Mouse (Mus musculus) midbrain, postnatal 0 days (tissue): ENCODE data around the gene Gm39653. TPM values are rescaled to one million over a fixed set of nuclear protein-coding genes. Genes with fewer than 3 reads are reported as not detected.
A peak's percentile ranks its signal among the peaks of the same experiment; 100 is the strongest.
"Not testable (repeated sequence)": the region's sequence is repeated elsewhere in the genome, so short reads cannot be mapped to it uniquely, and the experiment has no call there.

ENCODE experiments used
- ATAC-seq: fragments of 200-750 bp; cut with Nextera tagmentation; 2 replicates; pipeline ENCODE4 v1.8.0; 2017; ENCODE audit warnings: moderate number of reproducible peaks, mild to moderate bottlenecking, moderate TSS enrichment, moderate library complexity; ENCODE audit not compliant: low FRiP score
- DNase-seq: peaks from one replicate; pipeline ENCODE4 v3.0.0-alpha.2; 2015; ENCODE audit warnings: low spot score
- H3K27ac ChIP-seq: fragments of 300-500 bp; sonication (generic); 2 replicates; pipeline ENCODE4 v1.5.1; 2014; ENCODE audit warnings: low read depth, mild to moderate bottlenecking, low read length, mixed read lengths
- H3K27me3 ChIP-seq: fragments of 300-500 bp; sonication (generic); 2 replicates; pipeline ENCODE4 v1.6.1; 2014; ENCODE audit warnings: low read length, control low read depth, mixed read lengths; ENCODE audit not compliant: insufficient read depth
- H3K36me3 ChIP-seq: fragments of 300-500 bp; sonication (generic); 2 replicates; pipeline ENCODE4 v1.6.1; 2014; ENCODE audit warnings: low read length, control low read depth, mixed read lengths; ENCODE audit not compliant: insufficient read depth
- H3K4me1 ChIP-seq: fragments of 300-500 bp; sonication (generic); 2 replicates; pipeline ENCODE4 v1.6.1; 2014; ENCODE audit warnings: mild to moderate bottlenecking, control low read depth, antibody characterized with exemption, low read length, mixed read lengths; ENCODE audit not compliant: insufficient read depth
- H3K4me2 ChIP-seq: fragments of 300-500 bp; sonication (generic); 2 replicates; pipeline ENCODE4 v1.6.1; 2014; ENCODE audit warnings: low read depth, mild to moderate bottlenecking, low read length, mixed read lengths; ENCODE audit not compliant: poor library complexity, severe bottlenecking
- H3K4me3 ChIP-seq: fragments of 300-500 bp; sonication (generic); 2 replicates; pipeline ENCODE4 v1.5.1; 2014; ENCODE audit warnings: low read depth, mild to moderate bottlenecking, low read length, moderate library complexity
- H3K9ac ChIP-seq: fragments of 300-500 bp; sonication (generic); replicated peaks from 2 replicates; pipeline ENCODE4 v1.6.1; 2014; ENCODE audit warnings: mild to moderate bottlenecking, low read length, moderate library complexity, mixed read lengths; ENCODE audit not compliant: poor library complexity, severe bottlenecking
- H3K9me3 ChIP-seq: fragments of 300-500 bp; sonication (generic); 2 replicates; pipeline ENCODE4 v1.6.1; 2016; ENCODE audit warnings: low read length, control low read depth
- CTCF ChIP-seq: IDR thresholded peaks from 2 replicates; pipeline ENCODE4 v1.5.1; 2016; ENCODE audit warnings: antibody characterized with exemption, mild to moderate bottlenecking
- WGBS: fragments of 180-500 bp; shearing (Covaris S2); extraction: QIAGEN DNeasy Blood & Tissue Kit; methylation state at CpG from one replicate; pipeline ENCODE4 v1.1.7; 2014; 5-methylcytosine and 5-hydroxymethylcytosine counted together
- polyA plus RNA-seq: library from polyadenylated mRNA; unstranded; fragments of >200 nt; fragmentation: Nextera tagmentation; extraction: Ambion mirVana; gene quantifications from 2 replicates; pipeline ENCODE4 v1.2.1, GENCODE M21; 2015
- total RNA-seq: library from RNA; depleted of rRNA; stranded (reverse); fragments of >200 nt; gene quantifications from 2 replicates; pipeline ENCODE4 v1.2.3, GENCODE M21; 2014

Gm39653 gene
- total and polyA plus RNA-seq, 2 experiments from 2014 or later: not detected

DNA sequence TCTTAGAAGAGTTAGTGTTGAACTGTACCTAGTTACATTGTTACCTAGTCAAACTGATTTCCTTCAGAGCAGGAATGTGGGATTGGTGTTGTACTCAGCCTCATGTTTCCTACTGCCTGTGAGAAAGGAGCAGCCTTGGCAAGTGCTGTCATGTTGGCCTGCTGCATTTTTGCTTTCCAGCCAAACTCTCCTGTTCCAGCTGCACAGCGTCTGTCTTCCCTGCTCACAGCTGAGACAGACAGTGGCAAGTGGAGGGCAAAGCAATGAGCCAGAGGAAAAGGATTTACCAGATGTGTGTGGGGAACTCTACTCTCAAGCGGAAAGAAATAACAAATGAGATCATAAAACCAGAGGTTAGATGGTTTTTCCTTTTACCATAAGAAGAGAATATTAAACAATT is 12.4 kb downstream of the Gm39653 start:
- Histone ChIP-seq H3K4me3 (no peak overlapping the region), H3K9ac (no peak overlapping the region), H3K4me1 (no peaks in the 10 kb centered on the region), H3K27ac (no peak overlapping the region), H3K36me3 (no peaks in the 10 kb centered on the region), H3K27me3 (no peaks in the 10 kb centered on the region), H3K4me2 (no peak overlapping the region), H3K9me3 (no peaks in the 10 kb centered on the region)
- ATAC-seq (no peak), DNase-seq (peak; percentile 37)
- TF ChIP-seq CTCF: no peak
- WGBS: 53% methylated on average over 2 of the region's 2 CpGs

DNA sequence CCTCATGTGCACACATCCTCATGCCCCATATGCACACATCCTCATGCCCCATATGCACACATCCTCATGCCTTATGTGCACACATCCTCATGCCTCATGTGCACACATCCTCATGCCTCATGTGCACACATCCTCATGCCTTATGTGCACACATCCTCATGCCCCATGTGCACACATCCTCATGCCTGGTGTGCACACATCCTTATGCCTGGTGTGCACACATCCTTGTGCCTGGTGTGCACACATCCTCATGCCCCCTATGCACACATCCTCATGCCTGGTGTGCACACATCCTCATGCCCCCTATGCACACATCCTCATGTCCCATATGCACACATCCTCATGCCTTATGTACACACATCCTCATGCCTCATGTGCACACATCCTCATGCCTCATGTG is 14.6 kb downstream of the Gm39653 start:
- not testable (repeated sequence) for H3K4me2 ChIP-seq, H3K36me3 ChIP-seq, H3K4me1 ChIP-seq, H3K27ac ChIP-seq, ATAC-seq, DNase-seq, H3K4me3 ChIP-seq, H3K9me3 ChIP-seq, H3K9ac ChIP-seq, H3K27me3 ChIP-seq

DNA sequence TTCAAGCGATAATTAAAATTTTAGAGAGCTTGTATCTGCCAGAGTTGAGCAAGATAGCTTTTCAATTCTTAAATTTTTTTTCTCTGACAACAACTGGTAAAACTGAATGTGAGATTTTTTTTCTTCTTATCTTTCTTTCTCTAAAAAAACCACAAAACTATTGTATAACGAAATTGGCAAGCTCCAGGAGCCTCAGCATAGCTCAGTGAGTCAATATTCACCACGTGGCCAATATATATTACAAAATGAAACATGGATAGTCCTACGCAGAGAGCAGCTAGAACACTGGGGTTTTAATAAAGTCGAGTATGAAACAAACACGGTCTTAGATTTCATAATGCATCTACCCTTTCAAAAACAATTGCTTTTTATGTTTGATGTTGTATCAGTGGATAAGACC is 24.2 kb downstream of the Gm39653 start:
- H3K4me1 ChIP-seq: no peaks in the 10 kb centered on the region
- DNase-seq: no peak
- no peak overlapping the region for H3K4me3 ChIP-seq
- no peak overlapping the region for H3K4me2 ChIP-seq
- H3K9ac ChIP-seq: no peak overlapping the region
- WGBS: 79% methylated on average over 6 of the region's 6 CpGs
- no peak overlapping the region for H3K27ac ChIP-seq
- H3K36me3 ChIP-seq: no peaks in the 10 kb centered on the region
- ATAC-seq: no peak
- no peaks in the 10 kb centered on the region for H3K9me3 ChIP-seq
- H3K27me3 ChIP-seq: no peaks in the 10 kb centered on the region
- no peak for TF ChIP-seq CTCF

DNA sequence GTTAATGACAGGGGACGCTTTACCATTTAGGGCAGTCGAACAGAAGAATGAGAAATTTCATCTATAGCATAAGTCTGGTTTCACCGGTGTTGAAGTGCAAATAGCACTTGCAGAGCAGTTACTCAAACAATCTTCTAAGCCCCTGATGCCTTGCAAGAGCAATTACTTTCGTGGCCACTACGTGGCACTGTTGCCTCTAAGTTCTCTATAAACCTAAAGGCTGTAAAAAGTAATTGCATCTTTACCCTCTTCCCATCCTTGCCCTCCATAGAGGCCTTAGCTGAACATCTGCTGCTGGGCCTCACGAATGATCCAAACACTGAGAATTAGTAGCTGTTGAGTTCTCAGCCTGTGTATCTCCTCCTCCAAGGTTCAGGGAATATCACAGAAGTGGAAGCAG is 42.2 kb downstream of the Gm39653 start:
- no peak overlapping the region for H3K4me2 ChIP-seq
- H3K36me3 ChIP-seq: no peaks in the 10 kb centered on the region
- no peaks in the 10 kb centered on the region for H3K9me3 ChIP-seq
- DNase-seq (peak; percentile 85), ATAC-seq (no peak; the same call in 1 of the 2 replicates)
- H3K27me3 ChIP-seq: no peaks in the 10 kb centered on the region
- no peak overlapping the region for H3K27ac ChIP-seq
- H3K4me3 ChIP-seq: no peak overlapping the region
- no peaks in the 10 kb centered on the region for H3K4me1 ChIP-seq
- 17% methylated on average over 6 of the region's 6 CpGs for WGBS
- peak; percentile 85 for TF ChIP-seq CTCF
- H3K9ac ChIP-seq: no peak overlapping the region

DNA sequence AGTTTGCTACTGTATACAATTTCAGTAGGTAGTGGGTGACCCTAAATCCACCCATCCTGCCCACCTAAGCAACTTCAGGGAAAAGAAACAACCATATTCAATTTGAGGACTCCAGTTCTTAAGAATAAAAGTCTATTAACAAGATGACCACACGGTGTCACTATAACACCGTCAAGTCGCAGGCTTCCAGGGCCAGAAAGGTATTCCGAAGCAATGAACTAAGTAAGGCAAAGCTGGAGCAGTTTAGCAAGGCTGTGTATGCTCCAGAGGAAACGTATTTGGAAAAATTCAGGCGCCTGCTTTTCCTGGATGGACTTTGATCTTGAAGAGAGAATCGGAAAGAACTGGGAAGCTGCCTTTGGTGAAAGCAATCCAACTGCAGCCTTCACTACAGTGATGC is 43.8 kb downstream of the Gm39653 start:
- Histone ChIP-seq H3K9me3 (no peaks in the 10 kb centered on the region), H3K36me3 (no peaks in the 10 kb centered on the region), H3K4me2 (no peak overlapping the region), H3K27me3 (no peaks in the 10 kb centered on the region), H3K9ac (no peak overlapping the region), H3K4me3 (no peak overlapping the region), H3K4me1 (no peaks in the 10 kb centered on the region), H3K27ac (no peak overlapping the region)
- TF ChIP-seq CTCF: peak; percentile 91
- peak; percentile 90 for DNase-seq
- peak; percentile 47; the same call in 1 of the 2 replicates for ATAC-seq
- WGBS: 2% methylated on average over 7 of the region's 7 CpGs

DNA sequence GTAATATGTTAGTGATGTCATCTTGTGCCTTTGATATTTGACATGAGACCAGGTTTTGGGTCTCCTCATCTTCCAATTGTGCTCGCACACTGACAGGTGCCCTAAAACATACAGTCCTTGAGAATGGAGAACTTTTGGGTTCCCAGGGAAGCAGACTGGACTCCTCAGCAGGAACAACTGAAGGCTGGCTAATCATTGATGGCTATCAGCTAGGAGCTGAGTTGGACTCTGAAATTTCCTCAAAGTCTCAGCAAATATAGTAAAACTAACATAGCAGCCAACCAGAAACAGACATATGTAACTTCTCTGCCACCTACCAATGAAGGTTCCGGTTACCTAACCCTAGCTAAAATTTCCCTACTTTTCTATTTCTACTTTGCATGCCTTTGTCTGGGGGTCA is 50.3 kb downstream of the Gm39653 start:
- no peak for TF ChIP-seq CTCF
- 97% methylated on average over 2 of the region's 2 CpGs for WGBS
- H3K4me1 ChIP-seq: peaks cover 10% of the 10 kb centered on the region; the same call in 1 of the 2 replicates

More for the DNA sequence above, 50.3 kb downstream of the Gm39653 start:
- H3K27me3 ChIP-seq: no peaks in the 10 kb centered on the region
- DNase-seq: no peak
- no peak for ATAC-seq
- H3K4me3 ChIP-seq: no peak overlapping the region
- no peaks in the 10 kb centered on the region for H3K36me3 ChIP-seq
- H3K27ac ChIP-seq: no peak overlapping the region
- no peak overlapping the region for H3K4me2 ChIP-seq
- H3K9ac ChIP-seq: no peak overlapping the region
- no peaks in the 10 kb centered on the region for H3K9me3 ChIP-seq
